Mouse (Mus musculus) right cerebral cortex, postnatal 36 days (tissue): Measurements from ENCODE around the gene Gm16867.
"Not testable (repeated sequence)": the region's sequence is repeated elsewhere in the genome, so short reads cannot be mapped to it uniquely, and the experiment has no call there.

Experiments
- DNase-seq, 2 experiments: peaks; one replicate each; pipeline ENCODE4 v3.0.0; 2022; ENCODE audit warnings: low spot score in 2 of 2, mixed read lengths in 1 of 2

Gene Gm16867

DNA sequence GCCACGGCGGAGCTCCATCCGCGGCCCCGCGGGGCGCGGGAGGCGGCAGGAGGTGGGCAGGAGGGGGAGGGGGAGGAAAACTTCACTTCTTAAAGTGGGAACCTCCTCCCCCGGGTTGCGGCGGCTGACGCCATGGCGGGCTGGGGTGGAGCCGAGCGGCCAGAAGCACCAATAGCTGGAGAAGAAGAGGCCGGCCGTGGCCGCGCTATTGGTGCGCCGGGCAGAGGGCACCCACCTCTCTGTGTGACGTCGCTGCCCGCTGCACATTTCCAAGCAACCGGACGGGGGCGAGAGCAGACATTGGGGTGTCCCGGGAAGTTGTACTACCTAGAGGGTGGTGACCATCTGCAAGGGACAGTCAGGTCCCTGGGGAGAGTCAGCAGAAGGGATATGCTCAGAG lies at the start of gene Gm16867:
TSS of gene Gm16867 (minus strand) at position 189 of the 400 bp plus-strand sequence.
- not testable (repeated sequence) for DNase-seq

DNA sequence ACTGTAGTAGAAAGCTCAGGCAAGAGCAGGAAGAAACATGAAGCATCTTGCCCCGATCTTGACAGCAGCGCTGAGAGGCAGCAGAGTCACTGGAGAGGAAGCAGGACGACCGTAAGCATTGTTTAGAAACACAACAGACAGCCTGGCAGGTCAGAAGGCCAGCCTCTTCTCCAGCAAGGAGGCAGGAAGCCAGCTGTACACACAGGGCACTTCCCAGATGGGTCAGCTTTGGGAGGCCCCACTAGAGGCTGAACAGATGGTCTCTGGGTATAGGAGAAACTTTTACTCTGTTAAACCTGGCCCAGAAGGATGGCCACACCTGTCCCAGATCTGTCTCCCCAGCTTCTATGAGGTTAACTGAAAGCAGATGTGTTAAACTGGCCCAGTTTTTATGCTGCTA lies 44.1 kb upstream of the Gm16867 start:
- DNase-seq = not testable (repeated sequence)

DNA sequence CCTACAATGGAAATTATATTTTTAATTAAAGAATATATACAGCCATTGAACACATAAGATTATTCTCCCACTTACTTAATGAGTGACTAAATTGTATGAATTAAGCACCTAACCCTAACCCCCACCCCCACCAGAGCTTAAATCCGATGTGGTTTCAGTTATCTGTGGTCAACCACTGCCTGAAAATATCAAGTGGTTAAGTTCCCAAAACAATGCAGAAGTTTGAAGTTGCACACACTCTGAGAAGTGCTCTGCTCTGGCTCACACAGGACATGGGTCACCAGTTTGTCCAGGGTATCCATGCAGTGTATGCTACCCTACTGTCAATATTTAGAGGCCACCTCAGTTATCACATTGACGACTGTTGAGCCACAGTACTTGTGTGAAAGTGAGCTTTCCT lies 41.9 kb upstream of the Gm16867 start:
- DNase-seq = not testable (repeated sequence)

DNA sequence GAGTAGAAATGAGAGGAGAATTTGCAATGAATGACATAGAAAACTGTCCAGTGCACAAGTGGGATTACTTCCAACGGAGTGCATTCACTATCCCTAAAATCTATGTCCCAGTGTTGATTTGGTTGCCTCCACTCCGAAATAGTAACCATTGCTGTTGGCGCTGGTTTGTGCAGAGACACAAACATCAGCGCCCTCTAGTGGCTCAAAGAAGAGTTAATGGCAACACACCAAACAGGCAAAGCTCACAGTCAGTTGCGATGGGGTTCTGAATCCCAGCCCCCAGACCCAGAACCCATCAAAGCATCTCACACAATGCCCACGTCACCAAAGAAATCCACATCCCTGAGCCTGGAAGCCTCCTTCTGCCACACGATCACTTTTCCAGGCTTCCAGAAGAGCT lies 40.9 kb upstream of the Gm16867 start:
- DNase-seq = not testable (repeated sequence)

DNA sequence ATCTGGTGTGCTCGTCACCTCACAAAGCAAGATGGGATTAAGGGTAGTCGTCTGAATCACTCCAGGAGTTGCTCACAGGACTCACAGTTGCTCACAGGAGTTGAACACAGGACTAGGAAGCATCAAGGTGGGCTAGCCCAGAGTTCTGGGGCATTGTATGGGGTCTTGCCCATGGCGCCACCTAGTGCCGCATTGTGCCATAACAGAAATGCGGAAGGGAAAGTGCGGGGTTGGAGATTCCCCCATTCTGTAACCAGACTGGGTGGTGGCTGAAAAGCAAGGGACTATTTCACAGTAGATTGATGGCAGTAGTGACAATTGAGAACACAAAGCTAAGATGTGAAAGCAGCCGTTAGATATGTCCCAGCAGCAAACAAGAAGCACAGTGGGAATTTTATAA lies 39.5 kb upstream of the Gm16867 start:
- DNase-seq = not testable (repeated sequence)

DNA sequence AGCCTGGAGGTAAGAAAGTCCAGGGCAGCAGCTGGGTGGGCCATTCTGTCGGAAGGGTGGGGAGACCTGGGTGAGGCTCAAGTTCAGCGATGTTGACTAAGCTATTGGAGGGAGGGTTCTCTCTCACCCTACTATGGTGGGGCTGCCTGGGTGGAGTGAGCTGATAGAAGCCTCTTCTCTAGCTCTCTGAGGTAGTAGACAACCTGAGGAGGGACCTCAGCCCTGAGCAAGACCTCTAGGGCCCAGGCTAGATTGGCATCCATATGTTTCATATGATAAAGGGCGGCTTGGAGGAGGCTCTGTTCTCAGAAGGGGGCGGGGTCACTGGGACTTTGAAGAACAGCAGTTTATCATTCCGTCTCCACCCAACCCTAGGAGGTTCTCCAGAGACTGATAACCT lies 37.0 kb upstream of the Gm16867 start:
- DNase-seq = not testable (repeated sequence)

DNA sequence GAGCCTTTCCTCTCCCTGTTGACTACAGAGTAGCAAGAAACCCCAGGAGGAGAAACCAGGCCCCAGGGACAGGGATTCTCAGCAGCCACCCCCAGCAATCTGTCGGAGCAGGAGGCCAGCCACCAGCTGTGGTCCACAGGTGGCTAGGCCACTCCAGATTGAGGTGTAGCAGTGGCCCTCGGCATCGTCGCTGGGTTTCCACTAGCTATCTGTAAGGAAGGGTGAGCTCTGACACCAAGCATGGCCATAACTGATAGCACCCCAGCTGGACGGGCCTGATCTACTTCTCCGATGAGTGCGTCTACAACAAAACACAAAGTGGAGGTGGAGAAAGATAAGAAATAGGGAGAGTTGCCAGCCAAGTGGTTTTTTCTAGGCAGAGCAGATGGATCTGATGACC lies 33.4 kb upstream of the Gm16867 start:
- not testable (repeated sequence) for DNase-seq

DNA sequence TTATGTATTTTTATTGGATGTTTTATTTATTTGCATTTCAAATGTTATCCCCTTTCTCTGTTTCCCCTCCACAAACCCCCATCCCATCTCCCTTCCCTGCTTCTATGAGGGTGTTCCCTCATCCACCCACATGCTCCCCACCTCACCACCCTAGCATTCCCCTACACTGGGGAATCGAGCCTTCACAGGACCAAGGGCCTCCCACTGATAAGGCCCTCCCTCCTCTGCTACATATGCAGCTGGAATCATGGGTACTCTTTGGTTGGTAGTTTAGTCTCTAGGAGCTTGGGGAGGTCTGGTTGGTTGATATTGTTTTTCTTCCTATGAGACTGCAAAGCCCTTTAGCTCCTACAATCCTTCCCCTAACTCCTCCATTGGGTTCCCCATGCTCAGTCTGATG lies 23.0 kb upstream of the Gm16867 start:
- DNase-seq = not testable (repeated sequence)

DNA sequence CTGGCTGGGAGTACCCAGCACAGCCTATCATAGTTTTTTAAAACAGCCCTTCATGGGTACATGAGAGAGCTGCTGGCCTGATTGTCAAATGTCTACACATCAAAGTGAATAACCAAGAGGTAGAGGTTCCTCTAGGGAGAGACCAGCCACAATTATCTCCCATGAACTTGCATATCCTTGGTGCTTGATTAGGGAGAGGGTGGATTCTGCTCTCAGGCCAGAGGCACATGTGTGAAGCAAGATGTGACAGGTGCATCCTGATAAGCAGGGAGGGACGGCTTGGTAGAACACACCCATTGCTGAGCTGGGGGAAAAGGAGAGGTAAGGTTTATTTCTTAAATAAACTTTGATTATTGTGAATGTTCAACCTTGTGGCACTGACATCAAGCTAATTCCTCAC lies 19.8 kb upstream of the Gm16867 start:
- DNase-seq = not testable (repeated sequence)

DNA sequence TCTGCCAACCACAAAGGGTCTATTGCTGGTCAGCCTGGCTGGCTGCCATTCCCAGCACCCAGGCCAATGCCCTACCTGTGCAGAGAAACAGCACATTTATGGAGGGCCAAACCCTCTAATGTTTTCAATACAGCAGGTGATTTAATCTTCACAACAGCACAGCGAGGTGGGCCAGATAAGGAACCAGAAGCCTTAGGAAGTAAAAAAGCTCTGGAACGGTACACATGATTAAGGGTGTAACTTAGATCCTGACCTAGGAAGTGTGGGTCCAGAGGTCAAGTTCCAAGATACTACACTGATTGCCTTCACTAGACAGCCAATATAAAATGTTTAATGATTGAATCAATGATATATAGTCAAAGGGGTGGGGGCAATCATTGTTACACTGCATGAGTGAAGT lies 17.6 kb upstream of the Gm16867 start:
- DNase-seq = not testable (repeated sequence)

DNA sequence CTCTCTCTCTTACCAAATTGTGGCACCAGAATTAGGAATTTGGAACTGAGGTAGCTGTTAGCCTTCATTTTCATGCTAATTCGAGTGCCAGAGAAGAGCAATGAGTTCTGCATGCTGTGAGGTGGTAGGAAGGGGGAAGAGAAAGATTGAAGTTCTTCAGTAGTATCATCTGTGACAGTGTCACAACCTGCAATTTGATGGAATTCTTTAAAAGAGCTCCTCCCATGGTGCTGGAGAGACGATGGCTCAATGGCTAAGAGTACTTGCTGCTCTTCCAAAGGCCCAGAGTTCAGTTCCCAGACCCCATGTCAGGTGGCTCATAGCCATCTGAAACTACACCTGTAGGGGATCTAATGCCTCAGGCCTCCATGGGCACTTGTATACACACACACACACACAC lies 9.3 kb upstream of the Gm16867 start, which contains the start of gene Gm27179:
TSS of gene Gm27179 (minus strand) at position 101 of the 400 bp plus-strand sequence.
- DNase-seq = not testable (repeated sequence)

DNA sequence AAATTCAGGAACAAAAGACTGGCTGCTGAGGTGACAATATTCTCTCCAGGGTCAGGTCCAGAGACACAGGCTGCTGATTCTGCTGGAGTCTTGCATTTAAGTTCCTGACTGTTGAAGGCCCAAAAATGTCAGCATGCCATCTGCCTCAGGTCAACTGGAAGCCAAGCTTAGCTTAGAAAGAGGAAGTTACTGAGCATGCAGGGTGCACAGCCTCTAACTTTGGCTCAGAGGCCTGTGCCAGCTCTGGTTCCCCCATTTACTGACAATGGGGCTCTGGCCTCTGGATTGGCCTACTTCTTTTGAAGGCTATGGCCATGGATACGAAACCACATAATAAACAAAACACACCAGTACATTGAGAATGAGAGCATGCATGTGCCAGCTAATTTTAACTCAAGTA lies 3.8 kb upstream of the Gm16867 start:
- DNase-seq = not testable (repeated sequence)

DNA sequence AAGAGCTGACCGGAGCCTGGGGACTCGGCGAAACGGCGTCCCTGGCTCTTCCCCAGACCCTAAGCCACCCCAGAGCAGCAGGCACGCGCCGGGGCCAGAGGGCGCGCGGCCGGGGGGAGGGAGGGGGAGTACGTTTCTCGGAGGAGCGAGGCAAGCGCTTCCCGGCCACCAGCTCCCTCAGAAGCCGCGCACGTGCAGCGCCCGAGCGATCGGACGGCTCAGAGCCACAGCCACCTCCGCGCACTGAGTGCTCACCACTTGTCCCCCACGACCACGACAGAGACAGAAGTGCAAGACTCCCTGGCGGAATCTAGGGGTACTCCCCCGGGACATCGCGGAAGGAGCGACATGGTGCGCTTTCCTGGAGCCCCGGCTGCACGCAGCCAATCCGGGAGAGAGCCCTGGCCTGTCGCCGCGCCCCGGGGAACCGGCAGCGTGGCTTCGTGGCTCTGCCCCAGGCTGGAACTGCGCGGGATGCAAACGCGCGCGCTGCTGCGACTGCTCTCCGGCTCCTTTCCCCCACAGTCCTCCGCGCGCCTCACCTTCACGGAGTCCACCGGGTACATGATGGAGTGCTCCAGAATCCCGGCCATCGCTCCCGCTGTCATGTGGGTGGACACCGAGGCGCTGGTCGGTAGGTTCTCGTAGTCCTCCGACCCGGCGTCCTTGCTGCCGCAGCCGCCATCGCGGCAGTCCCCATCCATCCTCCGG lies 567 bp downstream of the Gm16867 start:
- DNase-seq = not testable (repeated sequence)

DNA sequence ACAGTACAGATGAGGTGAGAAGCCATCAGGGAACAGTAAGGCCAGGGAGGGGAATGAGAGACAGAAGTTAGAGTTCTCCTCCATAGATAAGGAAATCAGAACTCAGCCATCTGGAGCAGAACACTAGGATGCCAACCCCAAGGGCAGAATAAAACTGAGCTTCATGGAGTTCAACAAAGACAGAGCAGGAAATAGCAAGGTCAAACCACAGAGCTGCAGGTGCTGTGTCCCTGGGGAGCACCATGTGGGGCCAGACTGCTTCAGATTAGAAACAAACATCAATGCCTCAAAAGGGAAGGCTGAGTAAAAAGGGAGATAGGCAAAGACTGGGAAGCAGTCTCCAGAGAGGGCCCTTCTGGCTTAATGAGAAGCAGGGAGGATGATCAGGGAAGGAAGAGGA lies 6.9 kb downstream of the Gm16867 start:
- not testable (repeated sequence) for DNase-seq

DNA sequence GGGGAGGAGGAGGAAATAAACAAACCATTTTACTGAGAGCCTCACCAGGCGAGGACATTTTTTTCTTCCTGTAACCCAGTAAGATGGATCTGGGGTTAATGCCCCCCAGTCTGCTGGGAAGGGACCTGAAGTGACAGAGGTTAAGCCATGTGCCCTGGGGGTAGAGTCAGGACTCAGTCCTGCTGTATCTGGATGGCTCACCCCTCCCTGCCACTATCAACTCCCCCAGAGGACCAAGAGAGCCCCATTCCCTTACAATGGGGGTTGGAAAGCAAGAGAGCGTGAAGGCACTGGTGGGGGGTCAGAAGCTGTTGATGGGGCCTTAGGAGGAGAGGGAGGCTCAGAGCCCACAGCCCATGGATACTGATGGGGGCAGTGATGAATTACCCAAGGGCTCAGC lies 8.2 kb downstream of the Gm16867 start:
- not testable (repeated sequence) for DNase-seq

DNA sequence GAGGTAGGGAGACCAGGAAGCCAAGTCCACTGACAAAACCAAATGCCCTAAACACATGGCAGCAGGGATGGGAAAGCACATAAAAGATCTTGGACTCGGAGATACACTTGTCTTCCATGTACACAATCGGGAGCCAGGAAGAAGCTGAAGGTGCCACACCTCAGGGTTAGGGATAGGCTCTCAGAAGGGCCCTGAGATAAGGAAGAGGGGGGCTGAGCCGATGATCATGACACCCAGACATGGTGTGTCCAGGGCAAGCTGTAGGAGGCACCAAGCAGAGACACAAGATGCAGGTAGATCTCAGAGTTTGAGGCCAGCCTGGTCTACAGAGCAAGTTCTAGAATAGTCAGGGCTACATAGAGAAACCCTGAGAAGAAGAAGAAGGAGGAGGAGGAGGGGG lies 8.6 kb downstream of the Gm16867 start:
- DNase-seq = not testable (repeated sequence)

DNA sequence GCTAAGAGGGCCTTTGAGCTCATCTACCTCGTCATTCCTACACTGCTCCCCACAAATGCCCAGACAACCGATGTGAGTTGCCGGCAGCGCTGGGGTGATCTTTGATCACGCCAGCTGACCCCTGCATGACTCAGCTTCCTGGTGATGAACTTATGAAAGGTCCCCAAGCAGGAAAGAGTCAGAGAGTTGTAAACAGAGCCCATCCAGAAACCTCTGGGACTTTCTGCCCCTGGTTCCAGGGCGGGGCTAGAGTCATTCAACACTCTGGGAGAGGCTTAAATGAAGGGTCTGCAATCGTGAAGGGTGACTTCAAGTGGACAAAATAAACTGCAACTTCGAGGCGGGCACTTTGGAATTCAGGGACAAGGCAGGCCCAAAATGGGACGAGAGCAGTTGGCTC lies 15.2 kb downstream of the Gm16867 start:
- not testable (repeated sequence) for DNase-seq

DNA sequence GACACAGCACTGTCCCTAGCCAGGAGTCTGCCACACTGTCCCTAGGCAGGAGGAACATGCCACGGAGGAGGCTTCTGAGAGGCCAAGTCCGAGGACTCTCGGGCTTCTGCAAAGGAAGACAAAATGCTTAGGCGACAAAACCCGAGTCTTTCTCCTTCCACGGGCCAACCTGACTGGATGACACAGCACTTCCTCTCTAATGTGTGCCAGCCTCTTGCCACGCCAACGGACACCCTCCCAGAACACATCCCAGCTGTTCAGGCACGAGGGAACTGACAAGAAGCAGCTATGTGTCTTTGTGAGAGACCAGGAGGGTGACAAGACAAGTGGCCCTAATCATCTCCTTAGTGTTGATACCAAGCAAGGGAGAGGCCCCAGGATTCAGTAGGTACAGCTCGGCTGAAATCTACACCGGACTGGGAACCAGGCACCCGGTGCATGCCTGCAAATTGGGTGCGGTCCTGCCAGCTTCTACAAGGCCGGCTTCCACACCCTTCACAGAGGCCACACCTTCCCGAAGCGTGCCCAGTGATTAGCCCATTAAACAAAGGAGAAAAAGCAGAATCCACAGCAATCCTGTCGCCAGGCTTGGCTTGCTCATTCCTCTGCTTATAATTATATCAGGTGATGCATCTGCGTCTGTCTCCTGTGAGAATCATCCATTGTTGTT lies 17.6 kb downstream of the Gm16867 start:
- not testable (repeated sequence) for DNase-seq

DNA sequence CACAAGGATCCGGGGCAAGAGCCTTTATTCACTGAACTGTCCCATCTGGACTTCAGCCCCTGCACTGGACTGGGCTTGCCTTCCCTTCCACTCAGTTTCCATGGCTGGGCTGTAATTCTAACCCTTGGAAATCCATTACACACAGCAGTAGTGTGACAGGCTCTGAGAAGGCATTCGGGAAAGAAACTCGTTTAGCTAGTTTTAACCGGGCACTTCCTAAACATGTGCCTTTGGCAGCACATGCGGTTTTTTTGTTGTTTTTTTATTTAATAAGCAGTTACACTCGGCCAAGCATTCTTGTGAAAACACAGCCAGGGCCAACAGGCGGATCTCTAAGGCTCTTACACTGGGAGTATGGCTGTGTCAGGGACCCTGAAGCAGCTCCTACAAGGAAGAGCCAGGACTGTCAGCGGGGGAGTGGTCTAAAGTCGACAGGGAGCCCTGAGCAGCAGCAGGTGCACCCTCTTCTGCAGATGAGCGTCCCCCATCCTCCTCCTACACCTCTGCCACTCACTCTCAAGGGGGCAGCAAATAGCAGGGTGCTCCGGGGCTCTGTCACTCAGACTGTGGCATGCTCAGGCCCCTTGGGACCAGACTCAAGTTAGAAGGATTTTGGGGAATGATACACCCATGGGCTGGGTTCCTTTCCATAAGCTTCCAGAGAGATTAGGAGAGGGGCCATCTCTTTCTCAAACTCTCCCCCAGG lies 29.1 kb downstream of the Gm16867 start:
- DNase-seq = not testable (repeated sequence)

DNA sequence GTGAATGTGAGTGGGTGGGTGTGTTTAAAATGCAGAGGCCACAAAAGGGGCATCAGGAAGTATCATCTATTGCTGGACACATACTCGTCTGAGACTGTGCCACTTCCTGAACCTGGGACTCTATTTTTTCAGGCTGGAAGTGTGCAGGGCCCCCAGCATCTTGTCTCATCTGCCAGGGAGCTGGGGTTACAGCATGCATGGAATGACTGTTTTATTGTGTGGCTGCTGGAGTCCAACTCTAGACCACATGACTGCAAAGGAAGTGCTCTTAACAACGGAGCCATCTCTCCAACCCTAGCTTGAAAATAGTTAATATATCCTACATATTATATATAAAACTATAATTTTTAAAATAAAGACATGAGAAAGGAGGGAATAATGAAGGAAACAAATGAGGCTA lies 29.8 kb downstream of the Gm16867 start:
- DNase-seq = not testable (repeated sequence)

DNA sequence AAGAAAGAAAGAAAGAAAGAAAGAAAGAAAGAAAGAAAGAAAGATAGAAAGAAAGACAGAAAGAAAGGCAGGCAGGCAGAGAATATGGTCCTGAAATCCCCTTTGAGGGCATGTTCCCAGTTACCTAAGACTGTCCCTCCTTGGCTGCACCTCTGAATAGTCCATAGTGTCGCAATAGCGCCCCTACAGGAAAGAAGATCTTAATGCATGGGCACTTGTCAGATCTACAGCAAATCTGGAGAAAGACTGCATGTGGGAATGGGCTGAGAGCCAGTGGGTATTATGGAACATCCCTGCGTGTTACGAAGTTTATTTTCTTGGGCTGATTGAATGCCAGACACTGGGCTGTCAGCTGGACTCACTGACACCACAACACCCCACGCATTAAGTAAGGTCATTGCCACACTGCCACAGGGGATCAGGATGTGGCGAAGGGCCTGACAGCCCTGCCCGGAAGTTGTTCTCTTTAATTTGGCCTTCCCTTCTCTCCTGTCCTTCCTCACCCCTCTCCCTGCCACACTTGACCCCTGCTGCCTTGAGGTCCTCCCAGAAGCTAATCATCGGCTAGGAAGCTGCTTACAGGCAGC lies 32.9 kb downstream of the Gm16867 start:
- DNase-seq = not testable (repeated sequence)
